Comparison of ENCODE assay signal across 8 mouse cellular contexts in the genomic region with DNA sequence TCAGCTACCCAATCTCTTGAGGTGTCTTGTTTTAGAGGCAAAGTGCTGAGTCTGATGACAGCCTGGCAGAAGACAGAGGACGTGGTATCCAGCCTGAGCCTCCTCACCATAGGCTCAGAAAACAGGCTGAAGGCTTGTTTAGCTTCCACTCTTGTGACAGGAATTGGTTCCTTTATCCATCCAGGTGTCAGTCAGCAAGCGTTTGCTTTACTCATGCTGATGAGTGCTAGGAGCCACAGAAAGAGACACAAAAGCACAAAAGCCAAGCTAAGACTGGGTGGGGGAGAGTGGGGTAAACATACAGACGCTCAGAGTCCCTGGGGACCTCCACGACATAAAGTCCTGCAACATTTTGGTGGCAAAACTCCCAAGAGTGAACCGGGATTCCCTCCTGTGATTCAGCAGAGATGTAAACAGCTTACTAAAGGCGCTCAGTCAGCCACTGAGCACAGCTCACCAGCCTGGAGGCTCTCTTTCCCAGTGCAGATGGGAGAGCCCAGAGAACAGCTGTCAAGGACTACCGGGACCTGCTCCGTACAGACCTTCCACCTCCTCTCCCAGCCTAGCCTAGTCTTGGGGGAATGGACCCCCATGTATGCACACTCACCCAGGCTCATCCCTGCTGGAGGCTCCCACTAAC. TPM values are rescaled to one million over a fixed set of nuclear protein-coding genes. Genes with fewer than 3 reads are reported as not detected.
DNase-seq lines count a peak whose midpoint lies in the region; ATAC-seq lines count a peak whose summit lies in the region.

No protein-coding gene starts in this region.

- H3K4me1 ChIP-seq in forebrain, embryonic 11.5 days (replicated peaks; ENCODE audit: control insufficient read depth, insufficient read depth, low read length) = peaks cover 6% of the 10 kb centered on the region; the same call in 1 of the 2 replicates

- intact Hi-C loops in gastrocnemius, postnatal 14 days (cut with DNase I; ENCODE audit: low total_unique reads) = no loop called here

- H3K4me3 ChIP-seq in forebrain, embryonic 11.5 days (ENCODE audit: low read depth, low read length) = peak overlapping the region; percentile 5; the same call in 1 of the 2 replicates

- H3K27me3 ChIP-seq in forebrain, embryonic 11.5 days (ENCODE audit: control insufficient read depth, insufficient read depth, low read length) = no peaks in the 10 kb centered on the region

- H3K4me2 ChIP-seq in forebrain, embryonic 11.5 days (ENCODE audit: low read depth, low read length, severe bottlenecking) = peak overlapping the region; percentile 39

- H3K27ac ChIP-seq in forebrain, embryonic 11.5 days (ENCODE audit: low read depth, low read length) = peak overlapping the region; percentile 37

- DNase-seq in adrenal gland, adult 2 months = peak; percentile 40
- DNase-seq in adrenal gland, adult 18-20 months (ENCODE audit: low spot score in 2 of 2) = no peak
- peak; percentile 35 for DNase-seq in 3134 (ENCODE audit: extremely low read depth, insufficient read length, low spot score)
- peak; percentile 50 for DNase-seq in forebrain, embryonic 11.5 days (ENCODE audit: low spot score)
- DNase-seq in liver = peak; percentile 73
- no peak for DNase-seq in urinary bladder, postnatal 25 days (ENCODE audit: low spot score)
- no peak for DNase-seq in gastrocnemius, postnatal 14 days

- H3K36me3 ChIP-seq in forebrain, embryonic 11.5 days (ENCODE audit: control insufficient read depth, insufficient read depth, low read length) = no peaks in the 10 kb centered on the region

- no peaks in the 10 kb centered on the region for H3K9me3 ChIP-seq in forebrain, embryonic 11.5 days (ENCODE audit: control insufficient read depth, low read length)

- ATAC-seq in forebrain, embryonic 11.5 days (replicated peaks; ENCODE audit: low FRiP score) = no peak
- no peak for ATAC-seq in activated CD4-positive, CD25-positive, alpha-beta regulatory T cell, adult 4 months

- 10% methylated on average over 8 of the region's 8 CpGs for WGBS in forebrain, embryonic 11.5 days

- peak overlapping the region; percentile 44 for H3K9ac ChIP-seq in forebrain, embryonic 11.5 days (ENCODE audit: low read length)

RNA-seq across cellular contexts. Expression of a gene that starts 10.3 kb away (rescaled TPM):
- under 1 TPM; 0.35 to 0.49 TPM for total RNA-seq in adrenal gland, adult 2 months (2021)
- polyA plus RNA-seq in adrenal gland, adult 2 months (2012; rRNA removed) = 0.02 TPM in 1 of 2 replicates, not detected in the other
- under 1 TPM; 0.23 to 0.80 TPM for total RNA-seq in adrenal gland, adult 18-20 months (2021)
- 33.8 and 36.8 TPM in 2 replicates for polyA plus RNA-seq in forebrain, embryonic 11.5 days (2014; fragmentation: Nextera tagmentation; extraction: Ambion mirVana)
- total RNA-seq in gastrocnemius, postnatal 14 days (2021) = 1 to 10 TPM in 1 of 2 experiments, under 1 TPM in 1; 0.59 to 1.5 TPM
- 1 to 10 TPM in 1 of 2 experiments, not detected in 1; 2.9 TPM for polyA plus RNA-seq in activated CD4-positive, CD25-positive, alpha-beta regulatory T cell, adult 4 months (2017; shearing (Covaris generic))

RNA-seq across cellular contexts. Expression of a gene that starts 16.9 kb away (rescaled TPM):
- 10 to 100 TPM; 36.8 to 51.7 TPM for total RNA-seq in adrenal gland, adult 2 months (2021)
- 46.3 and 77.5 TPM in 2 replicates for polyA plus RNA-seq in adrenal gland, adult 2 months (2012; rRNA removed)
- total RNA-seq in adrenal gland, adult 18-20 months (2021) = 10 to 100 TPM; 40.0 to 45.9 TPM
- 33.1 and 35.4 TPM in 2 replicates for polyA plus RNA-seq in forebrain, embryonic 11.5 days (2014; fragmentation: Nextera tagmentation; extraction: Ambion mirVana)
- total RNA-seq in gastrocnemius, postnatal 14 days (2021) = under 1 TPM; 0.66 to 0.90 TPM
- 1 to 10 TPM; 2.4 TPM for polyA plus RNA-seq in activated CD4-positive, CD25-positive, alpha-beta regulatory T cell, adult 4 months (2017; shearing (Covaris generic))

RNA-seq across cellular contexts. Expression of a gene that starts 31.4 kb away (rescaled TPM):
- 100 to 1,000 TPM; 504 to 683 TPM for total RNA-seq in adrenal gland, adult 2 months (2021)
- polyA plus RNA-seq in adrenal gland, adult 2 months (2012; rRNA removed) = 1,025 and 1,107 TPM in 2 replicates
- 100 to 1,000 TPM; 461 to 466 TPM for total RNA-seq in adrenal gland, adult 18-20 months (2021)
- 196 and 214 TPM in 2 replicates for polyA plus RNA-seq in forebrain, embryonic 11.5 days (2014; fragmentation: Nextera tagmentation; extraction: Ambion mirVana)
- 10 to 100 TPM; 46.6 to 48.9 TPM for total RNA-seq in gastrocnemius, postnatal 14 days (2021)
- 10 to 100 TPM; 50.9 to 65.4 TPM for polyA plus RNA-seq in activated CD4-positive, CD25-positive, alpha-beta regulatory T cell, adult 4 months (2017; shearing (Covaris generic))

RNA-seq across cellular contexts. Expression of a gene that starts 53.8 kb away (rescaled TPM):
- 100 to 1,000 TPM; 165 to 211 TPM for total RNA-seq in adrenal gland, adult 2 months (2021)
- 251 and 310 TPM in 2 replicates for polyA plus RNA-seq in adrenal gland, adult 2 months (2012; rRNA removed)
- total RNA-seq in adrenal gland, adult 18-20 months (2021) = 100 to 1,000 TPM; 156 to 181 TPM
- 65.7 and 72.8 TPM in 2 replicates for polyA plus RNA-seq in forebrain, embryonic 11.5 days (2014; fragmentation: Nextera tagmentation; extraction: Ambion mirVana)
- total RNA-seq in gastrocnemius, postnatal 14 days (2021) = 10 to 100 TPM; 57.2 to 63.7 TPM
- 10 to 100 TPM; 23.7 to 30.3 TPM for polyA plus RNA-seq in activated CD4-positive, CD25-positive, alpha-beta regulatory T cell, adult 4 months (2017; shearing (Covaris generic))

RNA-seq across cellular contexts. Expression of a gene that starts 56.8 kb away (rescaled TPM):
- 100 to 1,000 TPM in 1 of 2 experiments, 10 to 100 TPM in 1; 95.9 to 110 TPM for total RNA-seq in adrenal gland, adult 2 months (2021)
- 24.2 and 25.4 TPM in 2 replicates for polyA plus RNA-seq in adrenal gland, adult 2 months (2012; rRNA removed)
- total RNA-seq in adrenal gland, adult 18-20 months (2021) = 100 to 1,000 TPM in 1 of 2 experiments, 10 to 100 TPM in 1; 93.7 to 117 TPM
- 109 and 111 TPM in 2 replicates for polyA plus RNA-seq in forebrain, embryonic 11.5 days (2014; fragmentation: Nextera tagmentation; extraction: Ambion mirVana)
- 10 to 100 TPM; 38.2 to 45.5 TPM for total RNA-seq in gastrocnemius, postnatal 14 days (2021)
- 10 to 100 TPM; 37.4 to 49.6 TPM for polyA plus RNA-seq in activated CD4-positive, CD25-positive, alpha-beta regulatory T cell, adult 4 months (2017; shearing (Covaris generic))

Comparison
In these comparisons a context has a peak if more than half of its experiments do, and no peak if none do; other contexts are left out.
1. DNase-seq: peak in adrenal gland, adult 2 months (single experiment), 3134 (single experiment), forebrain, embryonic 11.5 days (single experiment) and liver (single experiment); none in adrenal gland, adult 18-20 months (0 of 2), urinary bladder, postnatal 25 days (single experiment) and gastrocnemius, postnatal 14 days (single experiment).
2. RNA of a gene that starts 16.9 kb away (total RNA-seq): 36.8 to 51.7 TPM in adrenal gland, adult 2 months and 40.0 to 45.9 TPM in adrenal gland, adult 18-20 months; 0.66 to 0.90 TPM in gastrocnemius, postnatal 14 days; every median in the first group is over 10 times any median in the second.
3. RNA of a gene that starts 31.4 kb away (total RNA-seq): 504 to 683 TPM in adrenal gland, adult 2 months and 461 to 466 TPM in adrenal gland, adult 18-20 months; 46.6 to 48.9 TPM in gastrocnemius, postnatal 14 days; every median in the first group is over 4 times any median in the second.